Mouse (Mus musculus): ENCODE results near the gene Colec11. TPM values are rescaled to one million over a fixed set of nuclear protein-coding genes. Genes with fewer than 3 reads are reported as not detected.

Colec11 gene
- 0.34 and 0.60 TPM in 2 replicates for polyA plus RNA-seq (2015; fragmentation: Nextera tagmentation; extraction: Ambion mirVana)

GRCm38 (mm10) chr12:28623195-28623594 is at the start of gene Colec11:
Gene Colec11 (minus strand): TSS chr12:28623377.
- no peak within 1 kb of the TSS for H3K9ac ChIP-seq (replicated peaks; ENCODE audit: low read depth, low read length)
- ATAC-seq = no peak
- WGBS = 72% methylated on average over 5 of the region's 5 CpGs

DNA sequence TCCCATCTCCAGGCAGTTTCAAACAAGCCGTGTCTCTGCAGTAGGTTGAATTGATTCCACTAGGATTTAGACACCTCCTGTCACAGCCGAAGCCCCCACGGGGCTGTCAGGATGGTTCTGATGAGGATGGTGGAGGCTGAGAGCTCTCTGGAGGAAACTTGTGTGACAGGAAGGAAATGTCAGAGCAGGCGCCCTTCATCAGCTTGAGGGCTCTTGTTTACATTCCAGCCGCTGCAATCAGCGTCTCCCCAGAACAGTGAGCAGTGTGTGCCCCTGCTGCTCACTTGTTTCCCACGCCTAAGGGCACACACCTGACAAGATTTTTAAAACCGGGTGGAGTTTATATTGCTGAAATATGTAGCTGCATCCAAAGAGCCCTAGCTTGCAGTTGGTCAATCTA is 44.1 kb upstream of the Colec11 start:
- H3K27ac ChIP-seq (ENCODE audit: low read length) = no peak overlapping the region
- no peak overlapping the region for H3K9ac ChIP-seq (replicated peaks; ENCODE audit: low read depth, low read length)
- H3K36me3 ChIP-seq (ENCODE audit: control insufficient read depth, insufficient read depth) = no peaks in the 10 kb centered on the region
- H3K4me2 ChIP-seq (ENCODE audit: low read length) = no peak overlapping the region
- no peaks in the 10 kb centered on the region for H3K4me1 ChIP-seq (replicated peaks; ENCODE audit: control insufficient read depth, insufficient read depth, low read length)
- H3K27me3 ChIP-seq (replicated peaks; ENCODE audit: control insufficient read depth, insufficient read depth, low read length) = no peaks in the 10 kb centered on the region
- no peak overlapping the region for H3K4me3 ChIP-seq (replicated peaks; ENCODE audit: low read length)
- 63% methylated on average over 8 of the region's 8 CpGs for WGBS
- ATAC-seq = no peak
- no peaks in the 10 kb centered on the region for H3K9me3 ChIP-seq (ENCODE audit: control insufficient read depth, low read length)

More at GRCm38 (mm10) chr12:28623195-28623594, at the start of gene Colec11:
- Histone ChIP-seq H3K4me1 (replicated peaks; ENCODE audit: control insufficient read depth, insufficient read depth, low read length) (0 out of 2 replicates have a peak, but pooled peaks cover 5% of the 10 kb centered on the region), H3K9me3 (ENCODE audit: control insufficient read depth, low read length) (no peaks in the 10 kb centered on the region), H3K36me3 (ENCODE audit: control insufficient read depth, insufficient read depth) (no peaks in the 10 kb centered on the region), H3K27ac (ENCODE audit: low read length) (no peak within 1 kb of the TSS), H3K27me3 (replicated peaks; ENCODE audit: control insufficient read depth, insufficient read depth, low read length) (no peaks in the 10 kb centered on the region), H3K4me2 (ENCODE audit: low read length) (no peak within 1 kb of the TSS), H3K4me3 (replicated peaks; ENCODE audit: low read length) (no peak within 1 kb of the TSS)

GRCm38 (mm10) chr12:28666734-28667133 is 43.6 kb upstream of the Colec11 start:
- no peak overlapping the region for H3K4me3 ChIP-seq (replicated peaks; ENCODE audit: low read length)
- no peaks in the 10 kb centered on the region for H3K27me3 ChIP-seq (replicated peaks; ENCODE audit: control insufficient read depth, insufficient read depth, low read length)
- H3K4me2 ChIP-seq (ENCODE audit: low read length) = no peak overlapping the region
- no peaks in the 10 kb centered on the region for H3K36me3 ChIP-seq (ENCODE audit: control insufficient read depth, insufficient read depth)
- WGBS = 80% methylated on average over 4 of the region's 4 CpGs
- H3K9me3 ChIP-seq (ENCODE audit: control insufficient read depth, low read length) = no peaks in the 10 kb centered on the region
- no peak for ATAC-seq
- no peaks in the 10 kb centered on the region for H3K4me1 ChIP-seq (replicated peaks; ENCODE audit: control insufficient read depth, insufficient read depth, low read length)
- H3K9ac ChIP-seq (replicated peaks; ENCODE audit: low read depth, low read length) = no peak overlapping the region
- H3K27ac ChIP-seq (ENCODE audit: low read length) = no peak overlapping the region

GRCm38 (mm10) chr12:28662628-28663027 is 39.5 kb upstream of the Colec11 start:
- H3K4me2 ChIP-seq (ENCODE audit: low read length) = no peak overlapping the region
- H3K9ac ChIP-seq (replicated peaks; ENCODE audit: low read depth, low read length) = no peak overlapping the region
- no peaks in the 10 kb centered on the region for H3K27me3 ChIP-seq (replicated peaks; ENCODE audit: control insufficient read depth, insufficient read depth, low read length)
- H3K9me3 ChIP-seq (ENCODE audit: control insufficient read depth, low read length) = no peaks in the 10 kb centered on the region
- H3K4me3 ChIP-seq (replicated peaks; ENCODE audit: low read length) = no peak overlapping the region
- ATAC-seq = no peak
- no peaks in the 10 kb centered on the region for H3K4me1 ChIP-seq (replicated peaks; ENCODE audit: control insufficient read depth, insufficient read depth, low read length)
- WGBS = 88% methylated on average over 4 of the region's 4 CpGs
- H3K27ac ChIP-seq (ENCODE audit: low read length) = no peak overlapping the region
- peaks cover 12% of the 10 kb centered on the region for H3K36me3 ChIP-seq (ENCODE audit: control insufficient read depth, insufficient read depth)

DNA sequence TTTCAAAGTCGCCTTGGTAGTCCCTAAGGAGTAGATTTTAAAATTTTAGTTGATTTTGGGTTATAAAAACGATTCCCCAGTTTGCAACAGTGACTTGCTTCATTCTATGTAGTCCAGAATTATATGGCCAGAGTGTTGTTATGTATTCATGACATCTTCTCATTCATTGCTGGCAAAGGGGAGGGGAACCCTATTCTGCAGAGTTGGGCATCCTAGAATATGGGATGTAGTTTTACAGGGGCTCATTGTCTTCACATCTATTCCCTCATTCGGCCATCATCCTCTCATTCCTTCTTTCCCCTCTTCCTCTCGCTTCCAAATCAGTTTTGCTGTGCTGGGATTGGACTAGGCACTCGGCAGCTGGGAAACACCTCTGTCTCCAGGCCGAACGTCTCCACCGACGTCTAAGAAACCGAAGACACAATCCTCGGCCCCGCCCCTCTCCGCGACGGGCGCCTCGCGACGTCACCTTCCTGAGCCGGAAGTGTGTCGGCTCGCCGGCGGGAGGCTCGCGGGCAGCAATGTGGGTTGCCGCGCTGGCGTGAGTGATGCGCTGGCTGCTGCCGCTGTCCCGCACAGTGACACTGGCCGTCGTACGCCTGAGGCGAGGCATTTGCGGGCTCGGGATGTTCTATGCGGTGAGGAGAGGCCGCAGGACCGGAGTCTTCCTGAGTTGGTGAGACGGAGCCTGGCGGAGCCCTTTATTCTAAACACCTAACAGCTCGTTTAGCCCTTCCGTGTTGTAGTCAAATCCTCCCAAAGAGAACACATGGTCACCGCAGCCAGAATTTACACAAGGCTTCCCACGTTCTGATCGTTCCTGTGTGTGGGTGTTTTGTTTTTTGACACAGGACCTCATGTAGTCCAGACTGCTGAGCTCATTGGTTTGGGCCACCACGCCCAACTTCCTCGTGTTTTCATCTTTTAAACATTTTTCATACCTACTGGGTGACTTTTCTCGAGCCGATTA is 26.2 kb upstream of the Colec11 start, which contains the start of gene Rnaseh1:
Rnaseh1 (plus strand) TSS at position 462 of the 970 bp plus-strand sequence.
- peak within 1 kb of the TSS; percentile 73 for H3K4me2 ChIP-seq (ENCODE audit: low read length)
- no peaks in the 10 kb centered on the region; the same call in 1 of the 2 replicates for H3K36me3 ChIP-seq (ENCODE audit: control insufficient read depth, insufficient read depth)
- WGBS = 1% methylated on average over 52 of the region's 52 CpGs
- H3K4me3 ChIP-seq (replicated peaks; ENCODE audit: low read length) = peak within 1 kb of the TSS; percentile 72
- no peaks in the 10 kb centered on the region for H3K9me3 ChIP-seq (ENCODE audit: control insufficient read depth, low read length)
- peak; percentile 98 for ATAC-seq
- H3K27me3 ChIP-seq (replicated peaks; ENCODE audit: control insufficient read depth, insufficient read depth, low read length) = no peaks in the 10 kb centered on the region; the same call in 1 of the 2 replicates
- peaks cover 7% of the 10 kb centered on the region for H3K4me1 ChIP-seq (replicated peaks; ENCODE audit: control insufficient read depth, insufficient read depth, low read length)
- peak within 1 kb of the TSS; percentile 76 for H3K27ac ChIP-seq (ENCODE audit: low read length)
- peak within 1 kb of the TSS; percentile 67 for H3K9ac ChIP-seq (replicated peaks; ENCODE audit: low read depth, low read length)

DNA sequence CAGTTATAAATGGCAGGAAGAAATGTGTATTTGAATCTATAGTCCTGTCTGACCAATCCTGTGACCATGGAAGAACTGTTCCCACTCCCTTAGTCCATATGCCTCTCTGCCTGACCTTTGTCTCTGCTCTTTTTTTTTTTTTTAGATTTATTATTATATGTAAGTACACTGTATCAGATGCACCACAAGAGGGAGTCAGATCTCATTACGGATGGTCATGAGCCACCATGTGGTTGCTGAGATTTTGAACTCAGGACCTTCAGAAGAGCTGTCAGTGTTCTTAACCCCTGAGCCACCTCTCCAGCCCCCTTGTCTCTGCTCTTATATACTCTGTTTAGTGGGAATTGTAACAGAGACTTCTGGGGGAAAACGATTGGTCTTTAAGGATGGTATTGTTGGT is 15.6 kb upstream of the Colec11 start:
- ATAC-seq = no peak
- Histone ChIP-seq H3K27ac (ENCODE audit: low read length) (no peak overlapping the region), H3K4me1 (replicated peaks; ENCODE audit: control insufficient read depth, insufficient read depth, low read length) (peaks cover 13% of the 10 kb centered on the region), H3K4me2 (ENCODE audit: low read length) (no peak overlapping the region), H3K36me3 (ENCODE audit: control insufficient read depth, insufficient read depth) (no peaks in the 10 kb centered on the region), H3K27me3 (replicated peaks; ENCODE audit: control insufficient read depth, insufficient read depth, low read length) (0 out of 2 replicates have a peak, but pooled peaks cover 3% of the 10 kb centered on the region), H3K9me3 (ENCODE audit: control insufficient read depth, low read length) (no peaks in the 10 kb centered on the region), H3K9ac (replicated peaks; ENCODE audit: low read depth, low read length) (no peak overlapping the region), H3K4me3 (replicated peaks; ENCODE audit: low read length) (no peak overlapping the region)
- WGBS = 89% methylated on average over 2 of the region's 2 CpGs

DNA sequence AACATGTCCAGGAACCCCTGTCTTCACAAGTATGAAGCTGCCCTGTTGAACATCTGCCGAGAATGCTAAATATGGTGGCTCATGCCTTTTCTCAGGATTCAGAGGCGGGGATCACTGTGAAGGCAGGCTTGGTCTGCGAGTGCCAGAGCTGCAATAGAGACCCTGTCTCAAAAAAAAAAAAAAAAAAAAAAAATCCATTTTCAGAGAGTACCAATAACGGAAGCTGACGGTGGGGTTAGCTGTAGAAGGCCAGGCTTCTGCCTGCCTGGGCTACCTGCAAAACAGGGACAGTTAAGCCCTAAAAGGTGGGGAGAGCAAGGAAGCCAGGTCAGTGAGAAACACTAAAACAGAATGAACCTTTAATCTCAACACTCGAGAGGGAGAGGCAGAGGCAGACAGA is 13.4 kb upstream of the Colec11 start:
- ATAC-seq = peak; percentile 5; the same call in 1 of the 2 replicates
- Histone ChIP-seq H3K36me3 (ENCODE audit: control insufficient read depth, insufficient read depth) (peaks cover 18% of the 10 kb centered on the region), H3K9me3 (ENCODE audit: control insufficient read depth, low read length) (no peaks in the 10 kb centered on the region), H3K4me2 (ENCODE audit: low read length) (peak overlapping the region; percentile 53), H3K27ac (ENCODE audit: low read length) (no peak overlapping the region), H3K4me1 (replicated peaks; ENCODE audit: control insufficient read depth, insufficient read depth, low read length) (peaks cover 22% of the 10 kb centered on the region), H3K9ac (replicated peaks; ENCODE audit: low read depth, low read length) (no peak overlapping the region), H3K4me3 (replicated peaks; ENCODE audit: low read length) (peak overlapping the region; percentile 65), H3K27me3 (replicated peaks; ENCODE audit: control insufficient read depth, insufficient read depth, low read length) (no peaks in the 10 kb centered on the region)
- 91% methylated on average over 6 of the region's 6 CpGs for WGBS

DNA sequence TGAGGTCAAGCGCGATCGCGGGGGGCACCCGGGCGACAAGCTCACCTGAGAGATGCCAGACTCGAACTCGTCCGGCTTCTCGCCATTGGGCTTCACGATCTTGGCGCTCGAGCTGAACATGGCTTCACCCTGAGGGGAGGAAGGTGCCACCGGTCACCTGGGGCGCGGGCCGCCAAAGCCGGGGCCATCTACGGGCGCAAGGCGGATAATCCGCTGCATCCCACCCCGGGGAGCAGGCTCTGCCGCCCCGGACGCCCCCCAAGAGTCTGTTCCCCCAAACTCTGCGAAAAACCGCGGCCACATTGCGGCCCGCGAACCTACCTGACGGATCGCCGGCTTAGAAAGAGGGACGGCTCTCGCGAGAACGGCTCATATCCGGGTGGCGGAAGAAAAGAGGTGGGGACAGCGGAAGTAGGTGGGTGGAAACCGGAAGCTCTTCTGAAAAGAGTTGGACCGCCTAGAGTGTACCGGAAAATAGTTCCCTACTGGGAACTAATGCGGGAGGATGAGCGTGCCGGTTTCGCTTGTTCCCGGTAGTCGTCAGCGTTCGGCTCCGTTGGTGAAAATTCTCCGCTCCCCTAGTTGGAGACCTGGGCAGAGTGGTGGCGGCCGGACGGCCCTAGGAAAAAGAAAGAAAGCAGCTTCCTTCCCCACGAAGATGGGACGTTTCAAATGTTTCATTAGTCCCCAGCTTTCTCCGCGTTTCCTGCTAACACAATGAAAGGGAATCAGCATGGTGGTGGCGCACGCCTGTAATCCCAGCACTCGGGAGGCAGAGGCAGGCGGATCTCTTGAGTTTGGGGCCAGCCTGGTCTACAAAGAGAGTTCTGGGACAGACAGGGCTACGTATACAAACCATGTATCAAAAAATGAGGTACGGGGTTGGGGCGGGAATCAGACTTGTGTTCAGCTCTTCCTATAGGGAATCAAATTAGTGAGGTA is 12.6 kb upstream of the Colec11 start, which contains the start of gene Rps7:
Rps7 (minus strand) TSS at position 419 of the 942 bp plus-strand sequence.
- Histone ChIP-seq H3K27ac (ENCODE audit: low read length) (peak within 1 kb of the TSS; percentile 84), H3K4me2 (ENCODE audit: low read length) (peak within 1 kb of the TSS; percentile 83), H3K36me3 (ENCODE audit: control insufficient read depth, insufficient read depth) (peaks cover 23% of the 10 kb centered on the region), H3K4me1 (replicated peaks; ENCODE audit: control insufficient read depth, insufficient read depth, low read length) (peaks cover 22% of the 10 kb centered on the region), H3K9ac (replicated peaks; ENCODE audit: low read depth, low read length) (peak within 1 kb of the TSS; percentile 85), H3K9me3 (ENCODE audit: control insufficient read depth, low read length) (no peaks in the 10 kb centered on the region), H3K27me3 (replicated peaks; ENCODE audit: control insufficient read depth, insufficient read depth, low read length) (no peaks in the 10 kb centered on the region), H3K4me3 (replicated peaks; ENCODE audit: low read length) (peak within 1 kb of the TSS; percentile 65)
- 6% methylated on average over 69 of the region's 69 CpGs for WGBS
- peak; percentile 98 for ATAC-seq

Data from forebrain, embryonic 16.5 days (tissue).